Mouse (Mus musculus): ENCODE measurements around the gene Fancd2.

Gene Fancd2

GRCm38 (mm10) chr6:113609293-113609692 is 77.8 kb downstream of the Fancd2 start:
- no peak for DNase-seq (ENCODE audit: low spot score in 2 of 2)

DNA sequence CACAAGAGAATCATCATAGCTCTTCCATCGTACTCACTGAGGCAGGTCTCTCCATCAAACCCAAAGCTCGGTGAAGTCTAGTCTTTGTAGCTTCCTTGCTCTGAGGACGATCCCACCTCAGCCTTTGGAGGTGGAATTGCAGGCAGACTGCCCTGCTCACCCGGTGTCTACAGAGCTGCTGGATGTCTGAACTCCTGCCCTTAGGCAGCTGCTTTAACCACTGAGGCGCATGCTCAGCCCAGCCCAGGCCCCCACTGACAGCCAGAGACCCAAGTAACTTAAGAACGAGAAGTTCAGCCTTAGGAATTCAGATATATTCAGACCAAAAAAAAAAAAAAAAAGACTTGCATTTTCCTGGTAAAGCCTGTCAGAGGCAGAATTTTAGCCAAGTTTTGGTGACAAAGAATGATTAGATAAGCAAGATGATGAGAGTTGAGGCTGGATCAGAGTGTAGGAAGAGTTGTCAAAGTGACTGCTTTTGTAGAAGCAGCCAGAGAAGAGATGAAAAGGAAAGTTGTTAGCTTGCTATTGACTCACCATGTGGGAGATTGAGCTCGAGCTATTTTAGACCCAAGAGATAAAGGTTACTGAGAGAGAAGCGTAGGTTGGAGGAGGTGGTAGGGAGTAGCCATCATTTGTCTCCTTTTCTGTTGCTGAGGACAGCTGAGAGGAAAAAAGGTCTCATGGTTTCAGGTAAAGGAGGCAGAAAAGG is 80.9 kb downstream of the Fancd2 start:
- no peak for DNase-seq (ENCODE audit: low spot score in 2 of 2)

DNA sequence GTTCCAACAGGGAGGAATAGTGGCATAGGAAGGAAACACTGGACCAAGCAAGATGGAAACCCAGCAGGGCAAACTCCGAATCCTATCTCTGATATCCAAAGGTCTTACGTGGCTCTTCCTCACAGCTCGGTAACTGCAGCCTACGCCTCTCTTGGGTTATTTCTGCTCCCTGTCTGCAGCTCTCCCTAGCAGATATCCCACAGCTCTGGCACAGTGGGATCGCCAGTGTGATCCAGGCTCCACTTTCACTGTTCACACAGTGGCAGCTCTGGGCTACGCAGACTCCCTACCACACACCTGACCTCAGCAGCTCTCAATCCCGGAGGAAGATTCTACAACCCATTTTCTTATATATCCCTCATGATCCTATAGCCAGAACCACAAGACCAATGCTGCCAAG is 82.7 kb downstream of the Fancd2 start:
- DNase-seq (ENCODE audit: low spot score in 2 of 2), result no peak

DNA sequence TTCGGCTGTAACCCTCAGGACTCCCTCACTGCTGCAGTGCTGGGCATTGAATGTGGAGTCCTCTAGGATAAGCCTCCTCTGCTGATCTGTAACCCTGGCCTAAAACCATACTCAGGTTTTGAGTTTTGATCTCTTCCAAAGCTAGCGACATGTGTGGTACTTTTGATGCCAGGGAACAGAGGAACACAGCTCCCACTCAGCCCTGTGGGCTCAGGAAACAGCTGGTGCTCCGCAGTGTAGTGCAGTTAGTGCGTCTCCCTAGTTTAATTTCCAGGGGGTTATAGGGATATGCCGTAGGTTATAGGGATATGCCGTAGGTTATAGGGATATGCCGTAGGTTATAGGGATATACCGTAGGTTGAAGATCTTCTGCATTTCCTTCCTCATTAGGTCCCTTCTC is 83.5 kb downstream of the Fancd2 start:
- no peak for DNase-seq (ENCODE audit: low spot score in 2 of 2)

GRCm38 (mm10) chr6:113615489-113615888 is 84.0 kb downstream of the Fancd2 start:
- DNase-seq (ENCODE audit: low spot score in 2 of 2), result no peak

GRCm38 (mm10) chr6:113623386-113623785 is 91.9 kb downstream of the Fancd2 start:
- no peak for DNase-seq (ENCODE audit: low spot score in 2 of 2)

- DNase-seq (ENCODE audit: low spot score in 2 of 2), result peak; percentile 85 to 87
Observed at GRCm38 (mm10) chr6:113623941-113624751, 92.7 kb downstream of the Fancd2 start, which contains the start of gene Vhl. Gene Vhl, plus strand, starts transcription at chr6:113623959.

DNA sequence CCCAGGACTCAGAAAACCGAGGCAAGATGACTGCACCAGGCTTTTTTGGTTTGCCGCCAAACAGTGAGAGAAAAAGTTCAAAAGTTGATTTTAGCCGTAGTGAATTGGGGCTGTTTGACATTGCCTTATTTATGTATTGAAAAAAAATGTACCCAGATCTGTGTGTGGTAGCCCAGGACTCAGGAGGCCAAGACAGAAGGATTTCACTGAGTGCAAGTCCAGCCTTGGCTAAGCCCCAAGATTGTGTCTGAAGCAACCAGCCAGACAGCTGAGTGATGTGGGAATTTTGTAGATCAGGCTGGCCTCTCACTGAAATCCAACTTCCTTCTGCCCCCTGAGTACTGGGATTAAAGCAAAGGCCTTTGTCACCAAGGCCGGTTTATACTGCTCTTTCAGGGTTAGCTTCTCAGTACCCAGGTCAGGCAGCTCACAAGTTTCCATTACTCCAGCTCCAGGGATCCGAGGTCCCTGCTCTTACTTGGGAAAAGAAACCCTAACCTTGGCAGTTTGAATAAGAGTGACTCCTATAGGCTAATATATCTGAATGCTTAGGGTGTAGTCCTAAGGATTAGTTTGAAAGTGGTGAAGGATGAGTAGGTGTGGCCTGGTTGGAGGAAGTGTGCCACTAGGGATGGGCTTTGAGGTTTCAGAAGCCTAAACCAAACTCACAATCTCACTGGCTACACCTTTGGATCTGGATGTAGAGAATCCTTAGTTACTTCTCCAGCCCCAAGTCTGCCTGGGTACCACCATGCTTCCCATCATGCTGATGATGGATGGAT is 93.7 kb downstream of the Fancd2 start:
- DNase-seq (ENCODE audit: low spot score in 2 of 2), result no peak

GRCm38 (mm10) chr6:113630322-113630721 is 98.8 kb downstream of the Fancd2 start:
- no peak for DNase-seq (ENCODE audit: low spot score in 2 of 2)

GRCm38 (mm10) chr6:113632863-113633262 is 101.4 kb downstream of the Fancd2 start:
- DNase-seq (ENCODE audit: low spot score in 2 of 2), result no peak

DNA sequence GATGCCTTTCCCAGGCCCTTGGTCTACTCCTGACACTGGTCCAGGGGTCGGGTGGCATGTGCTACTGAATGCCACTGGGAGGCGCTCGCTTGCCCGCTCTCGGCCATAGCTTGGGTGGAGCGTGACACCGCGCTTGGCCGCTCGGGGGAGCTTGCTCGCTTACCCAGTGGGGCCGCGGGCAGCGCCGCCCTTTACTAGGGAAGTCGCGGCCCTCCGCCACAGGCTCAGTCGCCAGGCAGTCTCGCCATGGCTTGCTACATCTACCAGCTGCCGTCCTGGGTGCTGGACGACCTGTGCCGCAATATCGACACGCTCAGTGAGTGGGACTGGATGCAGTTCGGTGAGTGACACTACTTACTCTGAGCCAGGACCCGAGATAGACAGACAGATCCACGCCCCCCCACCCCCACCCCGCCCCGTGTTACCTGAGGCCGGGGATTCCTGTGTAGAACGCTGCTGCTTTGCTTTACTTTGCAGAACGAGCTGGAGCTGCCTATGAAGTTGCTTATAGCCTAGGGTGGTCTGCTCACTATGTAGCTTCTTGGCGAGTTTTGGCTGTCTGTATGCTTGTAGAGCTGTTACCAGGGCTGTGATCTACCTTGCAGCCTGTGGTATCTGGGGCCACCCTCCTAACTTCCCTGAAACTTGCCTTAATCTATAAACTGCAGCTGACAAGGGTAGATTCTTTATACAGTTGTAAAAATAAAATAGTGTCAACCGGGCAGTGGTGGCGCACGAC is 107.0 kb downstream of the Fancd2 start, which contains the start of gene Irak2:
Irak2 (plus strand) TSS at position 166 of the 739 bp plus-strand sequence.
- DNase-seq (ENCODE audit: low spot score in 2 of 2), result peak; percentile 90 to 95

DNA sequence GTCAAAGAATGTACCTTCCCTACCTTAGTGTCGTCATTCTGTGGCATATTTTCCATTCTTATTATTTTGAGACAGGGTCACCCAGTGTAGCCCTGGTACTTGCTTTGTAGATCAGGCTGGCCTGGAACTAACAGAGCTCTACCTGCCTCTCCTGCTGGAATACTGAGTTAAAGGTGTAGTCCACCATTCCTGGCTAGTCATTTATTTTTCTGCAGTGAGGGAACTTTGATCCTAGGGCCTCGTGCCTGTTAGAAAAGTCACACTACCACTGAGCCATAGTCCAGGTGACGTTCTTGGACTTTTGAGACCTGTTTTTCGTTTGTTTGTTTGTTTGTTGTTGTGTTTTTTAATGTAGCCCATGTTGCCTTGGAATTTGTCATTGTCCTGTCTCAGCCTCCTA is 107.7 kb downstream of the Fancd2 start:
- no peak for DNase-seq (ENCODE audit: low spot score in 2 of 2)

DNA sequence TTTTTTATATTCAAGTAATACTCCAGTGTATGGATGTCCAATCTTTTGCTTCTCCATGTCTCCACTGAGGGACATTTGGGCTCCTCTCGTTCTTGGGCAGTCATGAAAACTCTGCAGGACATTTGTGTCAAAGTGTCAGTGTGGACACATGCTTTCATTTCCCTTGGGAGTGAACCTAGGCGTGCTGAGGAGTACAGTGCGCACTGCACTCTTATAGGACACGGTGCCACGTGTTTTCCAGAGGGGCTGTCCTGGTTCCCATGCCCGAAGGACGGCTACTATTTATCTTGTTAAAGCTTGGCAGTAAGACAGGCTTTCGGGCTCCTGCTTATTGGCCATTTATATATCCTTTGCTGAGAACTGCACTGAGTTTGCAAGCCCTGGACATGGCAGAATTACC is 111.1 kb downstream of the Fancd2 start:
- DNase-seq (ENCODE audit: low spot score in 2 of 2), result no peak

DNA sequence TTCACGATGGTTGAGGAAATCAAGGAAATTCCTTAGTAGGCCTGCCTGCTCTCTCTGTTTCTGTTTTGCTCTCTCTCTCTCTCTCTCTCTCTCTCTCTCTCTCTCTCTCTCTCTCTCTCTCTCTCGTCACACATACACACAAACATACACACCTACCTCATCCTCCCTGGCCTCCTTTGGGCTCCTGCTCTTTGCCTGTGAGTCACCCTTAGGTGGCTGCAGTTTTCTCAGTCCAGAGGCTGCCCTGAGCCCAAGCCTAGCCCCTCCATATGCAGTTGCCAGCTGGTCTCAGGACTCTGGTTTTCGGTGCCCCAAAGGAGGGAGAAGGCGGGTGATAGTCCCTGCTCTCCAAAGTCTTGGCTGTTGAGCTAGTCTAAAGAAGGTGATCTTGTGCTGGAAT is 111.5 kb downstream of the Fancd2 start:
- no peak for DNase-seq (ENCODE audit: low spot score in 2 of 2)

DNA sequence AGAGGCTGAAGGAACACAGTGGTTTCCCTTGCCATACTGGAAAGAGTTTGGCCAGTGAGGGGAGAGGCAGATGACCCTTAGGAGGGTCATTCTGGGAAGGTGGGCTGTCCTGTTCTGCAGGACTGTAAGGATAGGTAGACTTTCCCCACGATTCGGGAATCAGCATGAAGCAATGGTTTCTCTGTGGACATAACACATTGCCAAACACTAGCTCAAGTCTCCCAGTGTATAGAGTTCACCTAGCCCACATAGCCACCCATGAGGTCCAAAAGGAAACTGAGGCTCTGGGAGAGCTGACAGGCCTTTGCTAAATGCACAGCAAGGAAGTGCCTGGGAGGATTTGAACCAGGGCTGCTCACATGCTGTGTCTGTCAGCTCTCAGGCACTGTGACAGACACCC is 112.5 kb downstream of the Fancd2 start:
- DNase-seq (ENCODE audit: low spot score in 2 of 2), result no peak

DNA sequence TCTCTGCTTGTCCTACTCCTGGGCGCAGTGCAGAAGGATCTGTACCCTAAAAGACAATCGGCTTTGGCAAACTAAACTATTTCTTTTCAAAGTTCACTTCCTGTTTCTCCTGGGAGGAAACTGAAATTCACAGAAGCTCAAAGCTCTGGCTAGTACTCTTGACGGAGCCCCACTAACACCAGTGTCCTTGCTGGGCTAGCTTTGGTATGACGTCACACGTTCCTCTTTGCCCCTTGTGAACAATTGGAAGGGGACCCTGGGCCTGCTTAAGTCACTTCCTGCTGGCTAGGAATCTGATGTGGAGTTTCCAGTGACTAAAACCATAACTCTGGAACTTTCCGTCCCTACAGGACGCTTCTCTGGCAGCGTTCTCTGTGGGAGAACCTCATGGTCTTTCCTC is 113.3 kb downstream of the Fancd2 start:
- DNase-seq (ENCODE audit: low spot score in 2 of 2), result no peak
